Mouse (Mus musculus): ENCODE results near the gene Abcb6. TPM values are rescaled to one million over a fixed set of nuclear protein-coding genes. Genes with fewer than 3 reads are reported as not detected.
A peak's percentile ranks its signal among the peaks of the same experiment; 100 is the strongest.

The Abcb6 gene
- total RNA-seq, 2 experiments from 2014 or later, result 26.1 to 29.6 TPM

GRCm38 (mm10) chr1:75210136-75211087 lies 30.2 kb upstream of the Abcb6 start, which contains the start of the genes Glb1l and Stk16:
Gene Glb1l, minus strand, starts transcription at chr1:75210813.
Gene Stk16, plus strand, starts transcription at chr1:75210838.
- peak; percentile 92 for DNase-seq (ENCODE audit: low spot score)
- intact Hi-C loops (cut with DNase I), result loop anchor here (2.0 kb wide), 1 partner anchor 40 kb away; no protein-coding TSS in a partner anchor

- no peak for DNase-seq (ENCODE audit: low spot score)
- intact Hi-C loops (cut with DNase I), result loop anchor here (2.0 kb wide), 1 partner anchor 16 kb away; the partner anchor contains the start of genes Ankzf1 and Atg9a
Observed at GRCm38 (mm10) chr1:75208967-75209678, 28.9 kb upstream of the Abcb6 start.

- intact Hi-C loops (cut with DNase I), result no loop called here
- DNase-seq (ENCODE audit: low spot score), result no peak
Observed at GRCm38 (mm10) chr1:75201236-75201635, 21.0 kb upstream of the Abcb6 start.

- DNase-seq (ENCODE audit: low spot score), result no peak
- intact Hi-C loops (cut with DNase I), result loop anchor here (2.0 kb wide), 1 partner anchor 16 kb away; no protein-coding TSS in a partner anchor
Observed at GRCm38 (mm10) chr1:75192452-75192851, 12.3 kb upstream of the Abcb6 start.

GRCm38 (mm10) chr1:75191622-75192402 lies 11.6 kb upstream of the Abcb6 start, which contains the start of the genes Ankzf1 and Atg9a:
Gene Ankzf1, plus strand, starts transcription at chr1:75192151.
Gene Atg9a, minus strand, starts transcription at chr1:75192196.
- peak; percentile 98 for DNase-seq (ENCODE audit: low spot score)
- intact Hi-C loops (cut with DNase I), result loop anchor here (2.0 kb wide), 1 partner anchor 17 kb away; no protein-coding TSS in a partner anchor

GRCm38 (mm10) chr1:75191258-75191621 lies 11.0 kb upstream of the Abcb6 start:
- no peak for DNase-seq (ENCODE audit: low spot score)
- intact Hi-C loops (cut with DNase I), result no loop called here

- intact Hi-C loops (cut with DNase I), result no loop called here
- DNase-seq (ENCODE audit: low spot score), result no peak
Observed at GRCm38 (mm10) chr1:75190577-75190976, 10.4 kb upstream of the Abcb6 start.

- no peak for DNase-seq (ENCODE audit: low spot score)
- intact Hi-C loops (cut with DNase I), result loop anchor here (2.0 kb wide), 1 partner anchor 17 kb away; no protein-coding TSS in a partner anchor
Observed at GRCm38 (mm10) chr1:75187914-75188483, 7.8 kb upstream of the Abcb6 start.

- no peak for DNase-seq (ENCODE audit: low spot score)
- intact Hi-C loops (cut with DNase I), result loop anchor here (2.0 kb wide), 1 partner anchor 16 kb away; no protein-coding TSS in a partner anchor
Observed at GRCm38 (mm10) chr1:75187126-75187525, 6.9 kb upstream of the Abcb6 start.

- intact Hi-C loops (cut with DNase I), result no loop called here
Observed at GRCm38 (mm10) chr1:75185495-75185894, 5.3 kb upstream of the Abcb6 start.

GRCm38 (mm10) chr1:75182160-75182559 lies 2.0 kb upstream of the Abcb6 start:
- intact Hi-C loops (cut with DNase I), result no loop called here
- no peak for DNase-seq (ENCODE audit: low spot score)

More at GRCm38 (mm10) chr1:75185495-75185894, 5.3 kb upstream of the Abcb6 start:
- no peak for DNase-seq (ENCODE audit: low spot score)

- intact Hi-C loops (cut with DNase I), result no loop called here
- DNase-seq (ENCODE audit: low spot score), result no peak
Observed at GRCm38 (mm10) chr1:75181377-75181870, 1.2 kb upstream of the Abcb6 start.

- no peak for DNase-seq (ENCODE audit: low spot score)
- intact Hi-C loops (cut with DNase I), result no loop called here
Observed at GRCm38 (mm10) chr1:75180741-75181140, 549 bp upstream of the Abcb6 start.

GRCm38 (mm10) chr1:75179334-75180104 lies 673 bp downstream of the Abcb6 start:
- DNase-seq (ENCODE audit: low spot score), result no peak
- intact Hi-C loops (cut with DNase I), result no loop called here

- DNase-seq (ENCODE audit: low spot score), result peak; percentile 94
- intact Hi-C loops (cut with DNase I), result loop anchor here (2.0 kb wide), 1 partner anchor 26 kb away; the partner anchor contains the start of genes Cnppd1 and Retreg2
Observed at GRCm38 (mm10) chr1:75168472-75169464, 11.4 kb downstream of the Abcb6 start, which contains the start of gene Zfand2b. Gene Zfand2b, plus strand, starts transcription at chr1:75168646.

GRCm38 (mm10) chr1:75168093-75168471 lies 12.1 kb downstream of the Abcb6 start:
- DNase-seq (ENCODE audit: low spot score), result no peak
- intact Hi-C loops (cut with DNase I), result loop anchor here (2.0 kb wide), 1 partner anchor 25 kb away; the partner anchor contains the start of genes Cnppd1 and Retreg2

GRCm38 (mm10) chr1:75160256-75160617 lies 20.0 kb downstream of the Abcb6 start:
- intact Hi-C loops (cut with DNase I), result no loop called here
- no peak for DNase-seq (ENCODE audit: low spot score)
